10 mouse cellular contexts compared by ENCODE assay signal in genomic region chr2:32768661-32769285, GRCm38 (mm10). TPM values are rescaled to one million over a fixed set of nuclear protein-coding genes. Genes with fewer than 3 reads are reported as not detected.
DNase-seq lines count a peak whose midpoint lies in the region; ATAC-seq and TF ChIP-seq lines count a peak whose summit lies in the region.
"Had no signal": no experiment of that assay in that cellular context is flagged by ENCODE, and none has a peak within 500 bp of the region (broad histone marks: within the 10 kb centered on the region; RNA-seq: fewer than 3 reads in every experiment).

No protein-coding gene starts in this region.

- TF ChIP-seq POLR2A in cerebellum, adult 2 months (IDR thresholded peaks at IDR 0.05; ENCODE audit: borderline replicate concordance, insufficient read depth, low read length), result no peak

- H3K36me3 ChIP-seq in liver, embryonic 15.5 days (replicated peaks), result no peaks in the 10 kb centered on the region
- no peaks in the 10 kb centered on the region for H3K36me3 ChIP-seq in forebrain, embryonic 15.5 days
- H3K36me3 ChIP-seq: heart, embryonic 12.5 days had no signal

- peaks cover 12% of the 10 kb centered on the region; the same call in 1 of the 2 replicates for H3K4me1 ChIP-seq in cerebellum, adult 2 months (ENCODE audit: control insufficient read depth, insufficient read depth, low read length)
- peaks cover 28% of the 10 kb centered on the region for H3K4me1 ChIP-seq in liver, embryonic 15.5 days (replicated peaks)
- no peaks in the 10 kb centered on the region for H3K4me1 ChIP-seq in forebrain, embryonic 15.5 days

- no peak overlapping the region for H3K9ac ChIP-seq in liver, embryonic 15.5 days
- H3K9ac ChIP-seq in forebrain, embryonic 15.5 days (replicated peaks), result no peak overlapping the region
- H3K9ac ChIP-seq: heart, embryonic 12.5 days had no signal

- no peak overlapping the region for H3K4me3 ChIP-seq in cerebellum, adult 2 months (replicated peaks; ENCODE audit: insufficient read depth, low read depth, low read length)
- no peak overlapping the region for H3K4me3 ChIP-seq in liver, embryonic 15.5 days (replicated peaks)
- H3K4me3 ChIP-seq in forebrain, embryonic 15.5 days, result no peak overlapping the region
- H3K4me3 ChIP-seq: heart, embryonic 12.5 days had no signal

- H3K27ac ChIP-seq in cerebellum, adult 2 months (ENCODE audit: insufficient read depth, low read length), result no peak overlapping the region
- H3K27ac ChIP-seq in liver, embryonic 15.5 days (replicated peaks), result no peak overlapping the region; the same call in 1 of the 2 replicates
- H3K27ac ChIP-seq in forebrain, embryonic 15.5 days (replicated peaks), result no peak overlapping the region

- WGBS in cerebellum, adult 2 months, result 35% methylated on average over 19 of the region's 19 CpGs
- WGBS in liver, embryonic 15.5 days (ENCODE audit: insufficient replicate concordance), result 36% methylated on average over 19 of the region's 19 CpGs
- 50% methylated on average over 19 of the region's 19 CpGs for WGBS in forebrain, embryonic 15.5 days

- no peak for TF ChIP-seq CTCF in cerebellum, adult 2 months (IDR thresholded peaks at IDR 0.05; ENCODE audit: borderline replicate concordance, insufficient read depth, low read depth, low read length)

- no peaks in the 10 kb centered on the region for H3K9me3 ChIP-seq in liver, embryonic 15.5 days (replicated peaks)
- no peaks in the 10 kb centered on the region for H3K9me3 ChIP-seq in forebrain, embryonic 15.5 days
- H3K9me3 ChIP-seq: heart, embryonic 12.5 days had no signal

- DNase-seq in cerebellum, adult 2 months, result peak; percentile 56 to 63
- no peak for DNase-seq in cerebellum, adult 8-10 months
- peak; percentile 43 for DNase-seq in urinary bladder, postnatal 14 days (ENCODE audit: low spot score)
- DNase-seq in urinary bladder, adult 18-20 months (ENCODE audit: low spot score in 2 of 2), result no peak
- DNase-seq in yolk sac, embryonic 10.5 days (ENCODE audit: low spot score), result peak; percentile 28
- no peak for DNase-seq in layer of hippocampus, adult 8-10 months (ENCODE audit: low spot score in 2 of 2)
- DNase-seq: adrenal gland, adult 2 months had no signal

- peak overlapping the region; percentile 30 for H3K4me2 ChIP-seq in liver, embryonic 15.5 days
- H3K4me2 ChIP-seq in forebrain, embryonic 15.5 days (replicated peaks), result no peak overlapping the region
- H3K4me2 ChIP-seq: heart, embryonic 12.5 days had no signal

- no peaks in the 10 kb centered on the region for H3K27me3 ChIP-seq in cerebellum, adult 2 months (ENCODE audit: control insufficient read depth, insufficient read depth, low read length)
- H3K27me3 ChIP-seq in liver, embryonic 15.5 days, result no peaks in the 10 kb centered on the region
- H3K27me3 ChIP-seq in forebrain, embryonic 15.5 days, result no peaks in the 10 kb centered on the region
- H3K27me3 ChIP-seq: heart, embryonic 12.5 days had no signal

- peak; percentile 65 for ATAC-seq in liver, embryonic 15.5 days (ENCODE audit: insufficient read depth)
- ATAC-seq in forebrain, embryonic 15.5 days (replicated peaks), result no peak

RNA-seq across cellular contexts. Expression of gene Ttc16, which starts 6.7 kb away (rescaled TPM):
- polyA plus RNA-seq in cerebellum, adult 2 months (2012; rRNA removed), result 2.0 and 2.6 TPM in 2 replicates
- 0.13 TPM in 1 of 2 replicates, not detected in the other for polyA plus RNA-seq in liver, embryonic 15.5 days (2015; fragmentation: Nextera tagmentation; extraction: Ambion mirVana)
- polyA plus RNA-seq in forebrain, embryonic 15.5 days (2015; fragmentation: Nextera tagmentation; extraction: Ambion mirVana), result 0.61 and 0.66 TPM in 2 replicates
- 1 to 10 TPM in 2 of 4 experiments, under 1 TPM in 2; 0.52 to 1.6 (median 1.1) TPM for total RNA-seq in layer of hippocampus, adult 8-10 months (2022)

RNA-seq across cellular contexts. Expression of gene Ptrh1, which starts 6.8 kb away (rescaled TPM):
- 7.4 and 8.5 TPM in 2 replicates for polyA plus RNA-seq in cerebellum, adult 2 months (2012; rRNA removed)
- 1.5 and 1.8 TPM in 2 replicates for polyA plus RNA-seq in liver, embryonic 15.5 days (2015; fragmentation: Nextera tagmentation; extraction: Ambion mirVana)
- polyA plus RNA-seq in forebrain, embryonic 15.5 days (2015; fragmentation: Nextera tagmentation; extraction: Ambion mirVana), result 4.8 and 6.6 TPM in 2 replicates
- total RNA-seq in layer of hippocampus, adult 8-10 months (2022), result 1 to 10 TPM; 4.5 to 7.0 (median 5.8) TPM

RNA-seq across cellular contexts. Expression of gene Tor2a, which starts 11.7 kb away (rescaled TPM):
- 41.6 and 43.8 TPM in 2 replicates for polyA plus RNA-seq in cerebellum, adult 2 months (2012; rRNA removed)
- polyA plus RNA-seq in liver, embryonic 15.5 days (2015; fragmentation: Nextera tagmentation; extraction: Ambion mirVana), result 24.7 and 27.7 TPM in 2 replicates
- polyA plus RNA-seq in forebrain, embryonic 15.5 days (2015; fragmentation: Nextera tagmentation; extraction: Ambion mirVana), result 63.2 and 66.3 TPM in 2 replicates
- 10 to 100 TPM; 28.6 to 33.5 (median 31.1) TPM for total RNA-seq in layer of hippocampus, adult 8-10 months (2022)

RNA-seq across cellular contexts. Expression of gene Cfap157, which starts 15.5 kb away (rescaled TPM):
- polyA plus RNA-seq in cerebellum, adult 2 months (2012; rRNA removed), result 0.70 and 1.7 TPM in 2 replicates
- not detected in 2 replicates for polyA plus RNA-seq in liver, embryonic 15.5 days (2015; fragmentation: Nextera tagmentation; extraction: Ambion mirVana)
- polyA plus RNA-seq in forebrain, embryonic 15.5 days (2015; fragmentation: Nextera tagmentation; extraction: Ambion mirVana), result 0.61 and 1.0 TPM in 2 replicates
- 1 to 10 TPM in 3 of 4 experiments, under 1 TPM in 1; 0.66 to 1.9 (median 1.2) TPM for total RNA-seq in layer of hippocampus, adult 8-10 months (2022)
- total RNA-seq: adrenal gland, adult 2 months had no signal
- polyA plus RNA-seq: adrenal gland, adult 2 months had no signal

RNA-seq across cellular contexts. Expression of gene 6330409D20Rik, which starts 28.0 kb away (rescaled TPM):
- polyA plus RNA-seq in cerebellum, adult 2 months (2012; rRNA removed), result 5.6 and 7.7 TPM in 2 replicates
- polyA plus RNA-seq in liver, embryonic 15.5 days (2015; fragmentation: Nextera tagmentation; extraction: Ambion mirVana), result not detected in 2 replicates
- 2.4 and 2.7 TPM in 2 replicates for polyA plus RNA-seq in forebrain, embryonic 15.5 days (2015; fragmentation: Nextera tagmentation; extraction: Ambion mirVana)
- 1 to 10 TPM in 3 of 4 experiments, under 1 TPM in 1; 0.92 to 2.1 (median 1.5) TPM for total RNA-seq in layer of hippocampus, adult 8-10 months (2022)
- total RNA-seq: adrenal gland, adult 2 months had no signal
- polyA plus RNA-seq: adrenal gland, adult 2 months; heart, embryonic 12.5 days had no signal

Comparison
In these comparisons a context has a peak if more than half of its experiments do, and no peak if none do; other contexts are left out.
1. DNase-seq: peak in cerebellum, adult 2 months (2 of 2), urinary bladder, postnatal 14 days (single experiment) and yolk sac, embryonic 10.5 days (single experiment); none in cerebellum, adult 8-10 months (single experiment), urinary bladder, adult 18-20 months (0 of 2) and layer of hippocampus, adult 8-10 months (0 of 2).